In the genomic region with DNA sequence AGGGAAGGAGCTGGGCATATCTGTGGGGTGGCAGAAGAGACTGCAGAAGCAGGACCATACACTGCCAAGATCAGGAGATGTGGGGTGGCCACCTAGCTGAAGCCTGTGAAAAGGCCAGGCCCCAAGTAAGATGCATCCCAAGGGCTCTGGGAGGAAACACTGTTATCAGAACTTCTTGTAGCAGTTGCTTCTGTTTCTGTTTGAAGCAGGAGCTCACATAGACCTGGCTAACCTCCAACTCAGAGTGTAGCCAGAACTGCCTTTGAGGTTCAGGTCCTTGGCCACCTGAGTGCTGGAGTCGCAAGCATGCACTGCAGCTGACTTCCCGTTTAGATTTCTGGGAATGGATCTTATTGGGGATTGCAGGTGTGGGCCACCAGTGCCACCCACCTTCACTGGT, we compare ENCODE assay signal across 23 mouse cellular contexts. TPM values are rescaled to one million over a fixed set of nuclear protein-coding genes. Genes with fewer than 3 reads are reported as not detected.
DNase-seq lines count a peak whose midpoint lies in the region; ATAC-seq and TF ChIP-seq lines count a peak whose summit lies in the region.
"Had no signal": no experiment of that assay in that cellular context is flagged by ENCODE, and none has a peak within 500 bp of the region (broad histone marks: within the 10 kb centered on the region; RNA-seq: fewer than 3 reads in every experiment).

No protein-coding gene starts in this region.

- H3K79me2 ChIP-seq in macrophage (ENCODE audit: inconsistent target): no peaks in the 10 kb centered on the region

- no peak overlapping the region for H3K4me3 ChIP-seq in kidney, adult 2 months (ENCODE audit: insufficient read depth, low read depth, low read length)
- no peak overlapping the region for H3K4me3 ChIP-seq in kidney, embryonic 14.5 days (ENCODE audit: low read length)
- no peak overlapping the region for H3K4me3 ChIP-seq in bone marrow macrophage, adult 2 months (ENCODE audit: insufficient read depth, low read length)
- H3K4me3 ChIP-seq in macrophage (ENCODE audit: inconsistent target): no peak overlapping the region
- H3K4me3 ChIP-seq in small intestine, adult 2 months (ENCODE audit: low read depth, low read length): no peak overlapping the region
- H3K4me3 ChIP-seq: forebrain, embryonic 10.5 days; forebrain, embryonic 13.5 days; hindbrain, embryonic 12.5 days; hindbrain, embryonic 15.5 days had no signal

- no peak for ATAC-seq in kidney, embryonic 14.5 days (ENCODE audit: low FRiP score, low TSS enrichment)
- ATAC-seq in monocyte, adult 5-6 weeks (replicated peaks; ENCODE audit: insufficient number of reproducible peaks, low FRiP score, low TSS enrichment, poor library complexity, severe bottlenecking): no peak
- ATAC-seq: forebrain, embryonic 13.5 days; forebrain, embryonic 16.5 days had no signal

- no peak for TF ChIP-seq CTCF in kidney, adult 2 months (conservative IDR thresholded peaks at IDR 0.05; ENCODE audit: insufficient read depth, insufficient read length, low read depth, low read length)
- TF ChIP-seq CTCF in bone marrow macrophage, adult 2 months (IDR thresholded peaks at IDR 0.05; ENCODE audit: low read depth, low read length): no peak
- TF ChIP-seq CTCF in small intestine, adult 2 months (IDR thresholded peaks at IDR 0.05; ENCODE audit: extremely low read depth, insufficient read length, insufficient replicate concordance, low read depth, low read length): no peak

- H3K9ac ChIP-seq in kidney, embryonic 14.5 days (ENCODE audit: low read depth, low read length): no peak overlapping the region
- H3K9ac ChIP-seq: forebrain, embryonic 13.5 days; hindbrain, embryonic 12.5 days; hindbrain, embryonic 15.5 days had no signal

- no peaks in the 10 kb centered on the region for H3K27me3 ChIP-seq in kidney, adult 2 months (replicated peaks; ENCODE audit: control insufficient read depth, insufficient read depth, low read length)
- H3K27me3 ChIP-seq in kidney, embryonic 14.5 days (ENCODE audit: control insufficient read depth, insufficient read depth, low read length): no peaks in the 10 kb centered on the region
- H3K27me3 ChIP-seq in small intestine, adult 2 months (ENCODE audit: control insufficient read depth, insufficient read depth, low read length): no peaks in the 10 kb centered on the region
- H3K27me3 ChIP-seq: forebrain, embryonic 13.5 days; hindbrain, embryonic 12.5 days; hindbrain, embryonic 15.5 days had no signal

- TF ChIP-seq POLR2A in kidney, adult 2 months (IDR thresholded peaks at IDR 0.05; ENCODE audit: low read depth, low read length): no peak
- TF ChIP-seq POLR2A in bone marrow macrophage, adult 2 months (IDR thresholded peaks at IDR 0.05; ENCODE audit: borderline replicate concordance, low read depth, low read length): no peak
- TF ChIP-seq POLR2A in small intestine, adult 2 months (IDR thresholded peaks at IDR 0.05; ENCODE audit: low read depth, low read length): no peak

- peak; percentile 18 for DNase-seq in kidney, adult 2 months
- no peak for DNase-seq in embryo, embryonic 10 days (ENCODE audit: low spot score)
- no peak for DNase-seq in right cerebral cortex, postnatal 14 days
- DNase-seq: adrenal gland, adult 2 months; adrenal gland, postnatal 14 days; cerebellum, adult 11-12 months; cerebellum, adult 9-10 months; cerebellum, postnatal 14 days; embryo, embryonic 11 days; gastrocnemius, postnatal 10 days; gastrocnemius, postnatal 36 days; heart, adult 11 months had no signal

- H3K4me2 ChIP-seq in kidney, embryonic 14.5 days (replicated peaks; ENCODE audit: low read depth, low read length): no peak overlapping the region
- H3K4me2 ChIP-seq: forebrain, embryonic 13.5 days; heart, embryonic 11.5 days; hindbrain, embryonic 12.5 days; hindbrain, embryonic 15.5 days had no signal

- WGBS in kidney, adult 2 months: 55% methylated on average over 2 of the region's 2 CpGs
- 79% methylated on average over 2 of the region's 2 CpGs for WGBS in kidney, embryonic 14.5 days
- WGBS in macrophage (ENCODE audit: missing documents): 86% methylated on average over 1 of the region's 2 CpGs
- 17% methylated on average over 2 of the region's 2 CpGs for WGBS in small intestine, adult 2 months

- no peaks in the 10 kb centered on the region for H3K4me1 ChIP-seq in kidney, adult 2 months (ENCODE audit: control insufficient read depth, insufficient read depth, low read length)
- H3K4me1 ChIP-seq in kidney, embryonic 14.5 days (ENCODE audit: control insufficient read depth, insufficient read depth, low read length): no peaks in the 10 kb centered on the region
- H3K4me1 ChIP-seq in bone marrow macrophage, adult 2 months (ENCODE audit: control insufficient read depth, insufficient read depth, low read length): peaks cover 42% of the 10 kb centered on the region
- H3K4me1 ChIP-seq in small intestine, adult 2 months (ENCODE audit: control insufficient read depth, insufficient read depth, insufficient read length, low read length): peaks cover 23% of the 10 kb centered on the region; the same call in 1 of the 2 replicates
- H3K4me1 ChIP-seq: forebrain, embryonic 13.5 days; hindbrain, embryonic 12.5 days; hindbrain, embryonic 15.5 days had no signal

- no peak overlapping the region for H3K27ac ChIP-seq in kidney, adult 2 months (ENCODE audit: insufficient read depth, low read depth, low read length)
- H3K27ac ChIP-seq in kidney, embryonic 14.5 days (ENCODE audit: low read depth, low read length): no peak overlapping the region
- H3K27ac ChIP-seq in bone marrow macrophage, adult 2 months (ENCODE audit: insufficient read depth, low read depth, low read length): peak overlapping the region; percentile 53
- H3K27ac ChIP-seq in macrophage: peak overlapping the region; percentile 13; the same call in 1 of the 2 replicates
- peak overlapping the region; percentile 58 for H3K27ac ChIP-seq in small intestine, adult 2 months (ENCODE audit: insufficient read depth, low read depth, low read length)
- H3K27ac ChIP-seq: forebrain, embryonic 10.5 days; forebrain, embryonic 13.5 days; hindbrain, embryonic 12.5 days; hindbrain, embryonic 15.5 days had no signal

- H3K9me3 ChIP-seq in kidney, embryonic 14.5 days (ENCODE audit: control insufficient read depth, low read length): no peaks in the 10 kb centered on the region
- H3K9me3 ChIP-seq: forebrain, embryonic 10.5 days; forebrain, embryonic 13.5 days; hindbrain, embryonic 12.5 days; hindbrain, embryonic 15.5 days had no signal

- no peaks in the 10 kb centered on the region for H3K36me3 ChIP-seq in kidney, adult 2 months (ENCODE audit: control insufficient read depth, insufficient read depth, low read length)
- 0 out of 2 replicates have a peak, but pooled peaks cover 2% of the 10 kb centered on the region for H3K36me3 ChIP-seq in kidney, embryonic 14.5 days (ENCODE audit: control insufficient read depth, insufficient read depth, low read length)
- no peaks in the 10 kb centered on the region for H3K36me3 ChIP-seq in macrophage (ENCODE audit: inconsistent target)
- no peaks in the 10 kb centered on the region for H3K36me3 ChIP-seq in small intestine, adult 2 months (ENCODE audit: control insufficient read depth, insufficient read depth, low read length)

RNA-seq across cellular contexts. Expression of gene Ythdf2, which starts 5.7 kb away (rescaled TPM):
- polyA plus RNA-seq in kidney, adult 2 months (2012; rRNA removed): 14.5 and 15.3 TPM in 2 replicates
- polyA plus RNA-seq in kidney, embryonic 14.5 days (2014; fragmentation: Nextera tagmentation; extraction: Ambion mirVana): 104 and 133 TPM in 2 replicates
- 50.3 and 51.4 TPM in 2 replicates for polyA plus RNA-seq in bone marrow macrophage, adult 2 months (2012; ENCODE audit: insufficient read depth, insufficient read length, missing spikeins)
- total RNA-seq in macrophage (2018; cell fraction: chromatin; rRNA removed): 10 to 100 TPM; 15.8 to 59.7 (median 41.9) TPM
- total RNA-seq in macrophage (2018; cell fraction: cytosol; rRNA removed): 10 to 100 TPM; 28.4 to 56.5 (median 40.2) TPM
- total RNA-seq in macrophage (2018; cell fraction: nucleus; rRNA removed): 10 to 100 TPM; 18.6 to 66.1 (median 40.8) TPM
- 22.2 to 36.0 TPM (median 24.4 TPM) in 3 replicates for polyA plus RNA-seq in macrophage (2018)
- 7.0 and 14.5 TPM in 2 replicates for polyA plus RNA-seq in small intestine, adult 2 months (2012; rRNA removed)
- total RNA-seq in monocyte, adult 5-6 weeks (2017): 47.1 to 94.4 TPM (median 48.4 TPM) in 3 replicates

RNA-seq across cellular contexts. Expression of gene Gmeb1, which starts 43.6 kb away (rescaled TPM):
- polyA plus RNA-seq in kidney, adult 2 months (2012; rRNA removed): 10.7 and 12.8 TPM in 2 replicates
- polyA plus RNA-seq in kidney, embryonic 14.5 days (2014; fragmentation: Nextera tagmentation; extraction: Ambion mirVana): 29.7 and 41.0 TPM in 2 replicates
- polyA plus RNA-seq in bone marrow macrophage, adult 2 months (2012; ENCODE audit: insufficient read depth, insufficient read length, missing spikeins): 16.7 and 16.8 TPM in 2 replicates
- 10 to 100 TPM; 28.1 to 68.5 (median 45.7) TPM for total RNA-seq in macrophage (2018; cell fraction: chromatin; rRNA removed)
- total RNA-seq in macrophage (2018; cell fraction: cytosol; rRNA removed): 10 to 100 TPM in 22 of 26 experiments, 1 to 10 TPM in 4; 9.4 to 14.1 (median 11.2) TPM
- 10 to 100 TPM; 19.6 to 45.7 (median 27.8) TPM for total RNA-seq in macrophage (2018; cell fraction: nucleus; rRNA removed)
- polyA plus RNA-seq in macrophage (2018): 7.8 to 8.4 TPM (median 8.3 TPM) in 3 replicates
- polyA plus RNA-seq in small intestine, adult 2 months (2012; rRNA removed): 6.8 and 13.5 TPM in 2 replicates
- total RNA-seq in monocyte, adult 5-6 weeks (2017): 17.3 to 29.1 TPM (median 20.7 TPM) in 3 replicates

RNA-seq across cellular contexts. Expression of gene Taf12, which starts 56.4 kb away (rescaled TPM):
- 12.2 and 15.0 TPM in 2 replicates for polyA plus RNA-seq in kidney, adult 2 months (2012; rRNA removed)
- 42.7 and 46.6 TPM in 2 replicates for polyA plus RNA-seq in kidney, embryonic 14.5 days (2014; fragmentation: Nextera tagmentation; extraction: Ambion mirVana)
- polyA plus RNA-seq in bone marrow macrophage, adult 2 months (2012; ENCODE audit: insufficient read depth, insufficient read length, missing spikeins): 33.6 and 38.5 TPM in 2 replicates
- total RNA-seq in macrophage (2018; cell fraction: chromatin; rRNA removed): 10 to 100 TPM in 5 of 26 experiments, 1 to 10 TPM in 21; 1.0 to 18.4 (median 5.5) TPM
- total RNA-seq in macrophage (2018; cell fraction: cytosol; rRNA removed): 10 to 100 TPM; 13.9 to 31.4 (median 23.1) TPM
- 10 to 100 TPM in 8 of 26 experiments, 1 to 10 TPM in 18; 1.9 to 23.5 (median 6.6) TPM for total RNA-seq in macrophage (2018; cell fraction: nucleus; rRNA removed)
- polyA plus RNA-seq in macrophage (2018): 14.6 to 29.9 TPM (median 25.8 TPM) in 3 replicates
- polyA plus RNA-seq in small intestine, adult 2 months (2012; rRNA removed): 1.3 and 4.5 TPM in 2 replicates
- total RNA-seq in monocyte, adult 5-6 weeks (2017): 16.0 to 41.7 TPM (median 37.0 TPM) in 3 replicates

Comparison
In these comparisons a context has a peak if more than half of its experiments do, and no peak if none do; other contexts are left out.
1. H3K27ac ChIP-seq: peak in bone marrow macrophage, adult 2 months (single experiment), macrophage (single experiment) and small intestine, adult 2 months (single experiment); none in kidney, adult 2 months (single experiment) and kidney, embryonic 14.5 days (single experiment).